Mouse (Mus musculus) retina, postnatal 1 day (tissue): Measurements from ENCODE around the gene Foxn3.

Experiments used
- DNase-seq: peaks from one replicate; pipeline ENCODE4 v3.0.0-alpha.2; 2012

Foxn3 gene

DNA sequence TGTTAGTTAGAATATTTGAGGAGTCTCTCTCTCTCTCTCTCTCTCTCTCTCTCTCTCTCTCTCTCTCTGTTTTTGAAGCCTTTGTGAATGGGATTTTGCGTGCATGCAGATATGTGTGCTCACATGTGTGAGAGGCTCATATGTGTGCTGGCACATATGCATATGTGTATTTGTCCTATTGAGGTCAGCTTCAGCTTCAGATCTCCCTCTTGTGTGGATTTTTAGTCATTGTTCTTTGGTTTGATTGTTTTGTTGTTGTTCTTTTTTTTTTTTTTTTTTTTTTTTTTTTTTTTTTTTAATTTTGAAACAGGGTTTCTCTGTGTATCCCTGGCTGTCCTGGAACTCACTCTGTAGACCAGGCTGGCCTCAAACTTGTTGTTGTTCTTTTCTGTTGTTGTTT is 100.5 kb downstream of the Foxn3 start:
- no peak for DNase-seq

DNA sequence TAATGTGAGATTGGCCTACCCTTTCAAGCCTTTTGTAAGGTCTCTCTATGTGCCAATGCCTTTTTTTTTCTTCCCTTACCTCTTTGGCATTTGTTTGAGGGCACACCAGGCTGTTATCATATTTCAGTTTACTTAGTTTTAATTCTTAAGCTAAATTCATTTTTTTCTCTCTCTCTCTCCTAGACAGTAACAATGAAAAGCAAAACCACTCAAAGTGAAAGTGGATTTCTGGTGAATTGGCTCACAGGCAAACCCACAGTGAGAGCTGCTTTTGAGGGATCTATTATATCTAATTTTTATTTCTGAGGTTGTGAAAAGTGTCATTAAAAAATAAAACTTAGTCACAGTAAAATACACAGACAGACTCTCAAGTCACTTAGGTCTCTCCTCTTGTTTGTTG is 101.1 kb downstream of the Foxn3 start:
- no peak for DNase-seq

DNA sequence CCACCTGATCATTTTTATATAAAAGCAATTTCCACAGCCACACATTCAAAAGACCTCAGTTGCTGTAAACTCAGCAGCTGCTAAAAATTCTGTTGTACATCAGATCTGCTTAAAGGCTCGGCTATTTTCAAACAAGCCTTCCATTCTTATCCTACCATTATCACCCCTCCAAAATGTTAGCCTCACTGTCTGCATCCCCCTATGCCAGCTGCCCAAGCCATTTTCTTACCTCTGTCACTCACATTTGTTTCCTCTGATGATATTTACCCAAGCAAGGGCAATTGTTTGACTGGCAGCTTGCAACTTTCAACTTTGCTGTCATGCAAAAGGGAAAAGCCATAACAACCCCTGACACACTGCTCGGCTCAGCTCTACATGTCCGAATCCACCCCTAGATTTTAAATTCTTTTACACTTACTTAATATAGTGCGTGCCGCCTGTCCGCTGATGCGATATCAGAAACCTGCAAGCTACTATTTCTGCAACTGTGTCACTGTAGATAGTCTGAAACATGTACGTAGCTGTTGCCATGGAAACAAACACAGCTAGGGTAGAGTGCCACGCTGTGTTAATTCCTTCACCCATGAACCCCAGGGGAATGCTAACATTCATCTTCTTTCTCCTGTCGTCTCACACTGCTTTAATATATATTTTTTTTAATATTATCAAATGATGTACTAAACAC is 105.7 kb downstream of the Foxn3 start:
- DNase-seq = peak; percentile 64

DNA sequence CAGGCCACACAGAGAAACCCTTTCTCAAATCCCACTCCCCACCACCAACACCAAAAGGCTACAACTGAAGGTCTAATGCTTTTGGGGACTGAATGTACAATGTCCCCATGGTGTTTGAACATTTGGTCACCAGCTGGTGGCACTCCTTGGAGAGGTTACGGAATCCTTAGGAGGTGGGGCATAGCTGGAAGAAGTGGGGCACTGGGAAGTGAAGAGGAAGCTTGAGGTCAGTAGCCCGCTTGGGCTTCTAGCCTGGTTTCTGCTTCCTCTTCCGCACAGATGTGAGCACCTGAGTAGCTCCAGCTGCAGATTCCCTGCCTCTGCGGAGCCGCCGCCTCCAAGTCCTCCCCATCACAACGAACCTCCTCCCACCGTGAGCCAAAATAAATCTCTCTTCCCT is 107.8 kb downstream of the Foxn3 start:
- no peak for DNase-seq

DNA sequence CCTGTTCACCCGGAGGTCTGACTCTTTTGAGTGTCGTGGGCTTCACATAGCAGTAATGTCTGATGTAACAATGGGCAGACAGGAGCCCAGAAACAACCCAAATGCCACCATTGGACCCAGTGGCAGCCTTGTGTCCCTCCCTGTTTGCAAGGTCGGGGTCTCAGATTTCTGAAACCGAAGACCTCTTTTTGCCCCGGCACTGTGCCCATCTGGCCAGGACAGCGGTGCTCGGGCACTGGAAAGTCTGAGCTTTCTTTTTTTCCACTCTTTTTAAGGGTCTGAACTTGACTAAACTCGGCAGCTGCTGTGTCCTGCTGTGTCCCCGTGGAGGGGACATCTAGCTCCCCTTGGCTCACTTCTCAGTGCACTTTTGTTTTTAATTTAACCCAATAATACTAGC is 109.0 kb downstream of the Foxn3 start:
- DNase-seq = no peak

DNA sequence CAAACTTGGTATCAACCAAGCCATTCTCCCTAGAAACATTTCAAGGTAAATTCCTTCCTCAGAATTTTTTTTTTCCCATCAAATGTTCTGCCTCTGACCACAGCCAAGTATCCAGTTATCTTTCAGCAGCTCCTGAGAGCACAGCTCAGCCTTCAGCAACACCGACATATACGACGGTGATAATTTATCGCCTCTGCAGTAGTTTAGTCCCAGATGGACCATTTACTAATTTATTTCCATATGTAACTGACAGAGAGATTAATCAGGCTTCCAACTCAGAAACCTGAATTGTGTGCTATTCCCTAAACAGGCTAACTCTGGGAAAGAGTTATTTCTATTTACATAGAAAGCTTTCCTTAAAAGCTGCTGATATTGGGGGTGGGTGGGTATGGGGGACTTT is 109.6 kb downstream of the Foxn3 start:
- no peak for DNase-seq

DNA sequence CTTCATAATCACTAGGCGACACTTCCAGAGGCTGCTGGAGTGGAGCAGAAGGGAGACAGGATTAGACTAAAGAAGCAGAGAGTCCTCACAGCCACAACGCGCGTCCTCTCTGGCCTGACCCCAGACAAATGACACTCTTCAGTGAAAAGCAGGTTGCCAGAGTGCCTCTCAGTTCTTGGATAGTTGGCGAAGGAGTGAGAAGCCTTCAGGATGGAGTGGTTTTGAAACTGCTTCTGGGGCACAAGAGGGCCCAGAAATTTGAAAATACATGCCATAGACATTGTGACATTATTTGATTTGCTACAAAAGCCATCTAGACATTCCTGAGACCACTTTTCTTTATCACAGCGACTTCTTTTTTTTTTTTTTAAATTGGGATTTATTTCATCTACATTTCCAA is 113.3 kb downstream of the Foxn3 start:
- no peak for DNase-seq

DNA sequence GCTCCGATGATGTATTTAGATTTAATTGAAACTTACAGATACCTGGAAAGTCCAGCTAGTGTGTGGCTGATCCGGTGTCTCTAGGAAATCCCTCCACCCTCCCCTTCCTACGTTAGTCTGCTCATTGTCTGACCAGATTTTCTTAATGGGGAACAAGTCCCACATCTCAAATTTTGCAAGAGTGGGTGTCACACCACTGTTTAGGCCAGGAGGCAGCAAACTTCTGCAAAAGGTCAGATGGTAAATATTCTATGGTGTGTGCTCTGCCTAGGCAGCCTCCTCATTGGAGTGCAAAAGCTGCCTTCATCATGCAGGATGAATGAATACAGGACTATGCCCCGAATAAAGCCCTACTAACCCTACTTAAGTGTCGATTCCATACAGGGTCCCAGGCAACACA is 115.6 kb downstream of the Foxn3 start:
- DNase-seq = no peak

DNA sequence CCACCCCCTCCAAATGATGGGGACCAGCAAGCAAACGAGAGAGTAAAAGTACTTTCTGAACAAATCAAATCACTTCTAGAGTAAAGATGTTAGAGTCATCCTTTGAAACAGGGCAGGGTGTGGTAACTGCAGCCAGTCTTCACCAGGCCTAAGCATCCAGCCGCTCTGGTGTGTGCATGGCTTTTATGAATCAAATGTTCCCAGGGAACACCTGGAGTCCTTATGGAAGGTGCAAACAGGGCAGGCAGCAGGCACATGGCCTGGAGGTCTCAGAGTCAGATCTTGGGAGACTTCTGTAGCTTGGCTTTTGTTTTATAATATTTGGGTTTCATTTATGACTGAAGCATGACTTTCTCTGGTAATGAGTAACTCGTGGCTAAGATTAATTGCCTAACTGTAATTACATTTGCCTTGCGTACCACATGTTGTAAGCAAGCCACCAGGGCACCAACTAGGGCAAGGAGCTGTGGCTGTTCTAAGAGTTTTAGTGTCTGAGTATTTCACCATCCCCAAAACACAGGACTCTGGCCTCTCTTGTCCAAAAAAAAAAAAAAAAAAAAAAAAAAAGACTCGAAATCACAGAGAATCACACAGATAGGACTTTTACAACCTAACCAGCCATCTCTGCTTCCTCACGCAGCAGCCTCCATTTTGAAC is 118.2 kb downstream of the Foxn3 start:
- no peak for DNase-seq

DNA sequence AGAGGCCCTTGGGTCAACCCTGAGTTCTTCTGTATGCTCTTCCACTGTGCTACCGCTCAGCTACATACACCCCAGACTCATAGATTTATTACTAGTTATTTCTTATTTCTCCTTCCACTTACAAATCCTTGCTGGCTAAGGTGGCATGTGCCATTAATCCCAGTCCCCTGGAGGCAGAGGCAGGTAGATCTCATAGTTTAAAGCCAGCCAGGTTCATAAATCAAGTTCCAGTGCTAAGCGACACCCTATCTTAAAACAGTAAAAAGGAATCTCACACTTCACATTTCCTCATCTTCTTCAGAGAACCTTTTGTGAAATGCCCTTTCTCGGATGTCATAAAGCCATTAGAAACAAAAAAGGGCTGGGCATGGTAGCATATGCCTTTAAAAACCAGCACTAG is 120.6 kb downstream of the Foxn3 start:
- DNase-seq = no peak

DNA sequence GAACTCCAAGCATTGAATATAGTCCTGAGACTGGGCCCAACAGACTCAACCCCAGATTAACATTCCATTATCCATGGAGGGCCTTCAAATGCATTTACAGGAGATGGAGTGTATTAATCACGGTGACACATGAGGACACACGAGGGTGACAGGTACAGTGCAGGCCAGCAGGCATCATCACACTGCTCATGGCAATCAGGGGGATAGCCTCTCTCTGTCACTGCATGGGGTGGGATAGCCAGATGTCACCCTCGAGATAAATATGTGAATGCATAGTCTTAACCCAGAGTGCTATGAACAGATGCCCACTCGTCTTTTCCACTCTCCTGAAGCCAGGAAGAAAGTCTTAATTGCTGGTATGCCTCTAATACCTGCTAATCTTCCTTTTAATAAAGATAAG is 122.4 kb downstream of the Foxn3 start:
- DNase-seq = peak; percentile 64

DNA sequence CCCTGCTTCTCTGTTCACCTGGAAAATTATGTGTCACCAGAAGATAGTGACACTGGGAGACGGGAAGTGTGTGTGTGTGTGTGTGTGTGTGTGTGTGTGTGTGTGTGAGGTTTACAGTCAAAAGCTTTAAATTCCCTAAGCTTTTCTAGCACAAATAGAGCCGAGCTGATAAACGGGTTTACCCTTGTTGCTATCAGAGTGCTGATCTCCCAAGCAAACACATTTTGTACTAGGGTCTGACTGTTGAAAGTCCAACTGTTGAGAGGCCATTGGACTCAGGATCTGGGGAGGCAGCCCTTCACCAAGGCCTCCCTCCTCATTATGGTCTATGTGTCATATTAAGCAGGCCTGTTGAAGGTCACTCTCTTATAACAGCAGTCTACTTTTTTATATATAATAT is 123.4 kb downstream of the Foxn3 start:
- no peak for DNase-seq

DNA sequence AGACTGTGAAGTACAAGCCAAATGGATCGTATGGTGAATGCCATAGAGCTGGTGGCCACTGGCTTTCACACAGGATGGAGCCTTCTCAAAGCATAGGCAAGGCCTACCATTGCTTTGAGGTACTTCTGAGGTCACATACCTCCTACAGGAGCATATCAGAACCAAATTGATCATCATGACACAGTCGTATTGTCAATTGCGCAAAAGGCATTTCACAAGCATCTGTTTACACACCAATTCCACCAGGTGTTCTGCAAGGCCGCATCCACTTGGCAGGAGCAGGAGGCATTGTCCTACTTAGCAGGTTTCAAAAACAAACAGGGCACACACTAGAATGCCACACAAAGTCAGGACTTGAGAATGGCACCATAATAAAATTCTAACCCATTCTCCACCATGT is 128.2 kb downstream of the Foxn3 start:
- no peak for DNase-seq

DNA sequence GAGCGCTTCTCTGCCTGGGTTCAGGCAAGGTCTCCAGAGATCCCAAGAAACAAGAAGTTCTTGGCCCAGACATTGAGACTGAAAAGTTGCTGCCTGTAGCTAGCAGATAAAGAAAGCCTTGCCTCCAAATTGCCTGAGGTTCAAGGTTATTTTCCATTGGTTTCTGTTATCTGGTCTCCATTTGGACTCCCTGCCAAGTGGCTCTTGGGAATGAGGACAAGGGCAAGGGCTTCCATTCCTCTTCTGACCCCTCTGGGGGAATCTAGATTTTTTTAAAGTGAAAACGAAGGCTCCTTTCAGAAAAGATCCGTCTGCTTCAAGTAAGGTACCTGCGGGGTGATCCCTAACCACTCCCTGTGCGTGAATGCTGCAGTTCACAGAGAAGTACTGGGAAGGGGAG is 130.0 kb downstream of the Foxn3 start:
- DNase-seq = no peak

DNA sequence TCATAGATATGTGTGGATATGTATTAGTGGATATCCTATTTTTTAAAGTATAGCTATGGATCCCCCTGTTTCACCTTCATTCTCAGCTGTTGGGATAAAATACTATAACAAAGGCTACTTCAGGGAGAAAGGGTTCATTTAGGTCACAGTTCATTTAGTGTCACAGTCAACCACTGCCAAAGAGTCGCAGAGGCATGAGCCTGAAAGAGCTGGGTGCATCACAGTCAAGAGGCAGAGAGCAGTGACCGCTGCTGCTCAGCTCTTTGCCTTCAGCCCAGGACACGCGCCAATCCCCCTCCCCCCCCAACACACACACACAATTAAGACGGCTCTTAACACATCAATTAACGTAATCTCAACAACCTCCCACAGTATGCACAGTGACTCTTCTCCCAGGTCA is 131.8 kb downstream of the Foxn3 start:
- DNase-seq = peak; percentile 13

DNA sequence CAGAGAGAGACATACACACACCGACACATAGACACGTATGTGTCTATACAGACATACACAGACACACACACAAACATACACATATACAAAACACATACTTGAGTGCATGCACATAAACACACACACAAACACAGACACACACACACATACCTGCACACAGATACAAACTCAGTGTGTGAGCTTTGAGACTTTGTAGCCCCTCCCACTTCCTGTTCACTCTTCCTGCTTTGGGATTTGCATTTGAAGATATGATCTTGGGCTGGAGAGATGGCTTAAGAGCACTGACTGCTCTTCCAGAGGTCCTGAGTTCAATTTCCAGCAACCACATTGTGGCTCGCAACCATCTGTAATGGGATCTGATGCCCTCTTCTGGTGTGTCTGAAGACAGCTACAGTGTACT is 132.4 kb downstream of the Foxn3 start:
- no peak for DNase-seq

DNA sequence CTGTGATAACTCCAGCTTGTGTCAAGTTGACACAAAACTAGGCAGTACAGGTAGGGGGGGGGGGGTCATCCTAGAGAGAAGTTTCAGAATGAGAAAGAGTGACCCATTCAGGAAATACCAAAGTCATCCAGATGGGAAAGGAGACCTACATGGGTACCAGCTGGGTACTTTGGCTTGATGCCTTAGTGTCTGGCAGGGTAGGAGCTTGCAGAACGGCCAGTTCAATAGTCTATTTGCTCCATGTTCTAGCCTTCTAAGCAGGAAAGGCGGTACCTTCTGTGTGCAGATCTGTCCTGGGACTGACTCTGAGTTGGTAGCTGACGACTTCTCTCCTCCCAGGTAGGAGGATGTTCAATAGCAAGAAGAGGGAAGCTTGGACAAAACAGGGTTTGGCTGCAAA is 134.3 kb downstream of the Foxn3 start:
- DNase-seq = no peak

DNA sequence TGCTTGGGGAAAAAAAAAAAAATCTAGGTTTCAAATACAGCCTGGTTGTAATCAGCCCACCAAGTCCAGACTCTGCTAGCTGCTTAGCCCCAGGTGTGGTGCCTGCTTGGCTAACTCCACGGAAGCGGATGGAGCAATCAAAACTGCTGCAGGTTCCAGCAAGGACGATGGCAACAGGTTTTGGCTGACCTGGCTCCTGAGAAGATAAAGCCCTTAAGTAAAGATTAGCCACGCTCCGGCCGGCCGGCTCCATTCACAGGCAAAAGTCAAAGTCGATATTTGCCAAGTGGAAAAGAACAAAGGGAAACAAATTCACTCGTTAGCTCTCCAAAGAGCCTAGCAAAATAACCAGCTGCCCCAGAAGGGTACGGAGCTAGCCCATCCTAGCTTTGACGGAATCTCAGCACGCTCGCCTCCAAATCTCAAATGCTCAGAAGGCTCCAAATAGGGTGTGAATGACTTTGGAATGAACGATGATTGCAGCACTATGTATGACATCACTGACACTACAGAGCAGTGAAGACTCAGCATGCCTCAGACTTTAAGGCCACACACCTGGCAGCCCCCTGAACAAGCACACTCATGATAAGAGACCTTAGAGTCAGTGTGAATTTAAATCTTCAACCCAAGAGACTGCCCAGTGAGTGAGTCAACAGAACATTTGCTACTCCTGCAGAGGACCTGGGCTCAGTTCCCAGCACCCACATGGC is 137.0 kb downstream of the Foxn3 start:
- peak; percentile 28 for DNase-seq

DNA sequence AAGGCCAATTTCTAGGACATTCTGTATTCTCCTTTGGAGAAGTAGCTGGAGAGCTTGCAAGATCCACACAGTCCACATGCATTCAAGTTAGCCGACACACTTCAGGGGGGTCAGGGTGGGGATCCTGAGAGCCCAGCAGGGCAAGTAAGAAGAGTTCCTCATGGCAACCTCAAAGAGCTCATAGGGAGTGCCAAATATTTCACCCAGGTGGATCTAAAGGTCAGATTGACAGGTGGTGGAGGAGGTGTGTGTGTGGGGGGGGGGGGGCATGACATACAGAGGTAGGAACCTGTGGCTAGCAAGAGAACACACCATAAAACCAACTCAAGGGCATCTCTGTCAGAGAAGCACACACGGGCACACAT is 144.0 kb downstream of the Foxn3 start:
- DNase-seq = no peak

DNA sequence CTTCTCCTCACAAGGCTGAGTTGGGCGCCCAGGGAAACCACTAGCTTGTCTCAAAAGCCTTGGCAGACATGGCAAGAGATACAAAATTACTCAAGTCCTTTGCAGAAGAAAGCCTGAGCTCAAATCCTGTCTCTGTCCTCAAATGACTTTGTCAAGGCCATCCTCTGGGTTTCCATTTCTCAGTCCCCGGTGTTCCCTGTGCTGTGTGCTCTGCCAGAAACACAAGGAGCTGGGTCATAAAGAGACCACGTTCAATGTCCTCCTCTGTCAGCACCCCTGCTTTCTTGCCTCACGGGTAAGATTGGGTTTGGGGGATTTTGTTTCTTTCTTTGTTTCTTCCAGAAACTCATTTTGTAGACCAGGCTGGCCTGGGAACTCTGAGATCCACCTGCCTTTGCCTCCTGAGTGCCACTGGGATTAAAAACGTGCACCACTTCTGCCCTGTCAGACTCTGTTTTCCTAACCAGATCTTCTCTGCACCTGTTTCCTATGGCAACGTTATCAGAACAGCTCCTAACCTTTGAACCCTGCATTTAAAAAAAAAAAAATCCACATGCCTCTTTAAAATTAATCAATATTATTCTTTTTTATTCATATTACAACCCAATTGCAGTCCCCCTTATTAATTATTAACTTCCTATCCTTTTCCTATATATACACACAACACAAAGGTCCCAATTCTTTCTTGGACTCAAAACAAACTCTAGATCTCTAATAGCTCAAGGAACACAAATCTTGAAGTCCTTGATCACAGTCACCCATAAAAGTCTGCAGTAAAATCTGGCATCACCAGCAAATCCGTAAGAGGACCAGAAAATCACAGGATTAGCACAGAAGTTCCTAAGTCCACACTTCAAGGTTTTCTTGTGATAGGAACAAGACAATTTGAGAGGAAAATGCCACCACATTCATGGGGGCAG is 144.6 kb downstream of the Foxn3 start:
- no peak for DNase-seq

DNA sequence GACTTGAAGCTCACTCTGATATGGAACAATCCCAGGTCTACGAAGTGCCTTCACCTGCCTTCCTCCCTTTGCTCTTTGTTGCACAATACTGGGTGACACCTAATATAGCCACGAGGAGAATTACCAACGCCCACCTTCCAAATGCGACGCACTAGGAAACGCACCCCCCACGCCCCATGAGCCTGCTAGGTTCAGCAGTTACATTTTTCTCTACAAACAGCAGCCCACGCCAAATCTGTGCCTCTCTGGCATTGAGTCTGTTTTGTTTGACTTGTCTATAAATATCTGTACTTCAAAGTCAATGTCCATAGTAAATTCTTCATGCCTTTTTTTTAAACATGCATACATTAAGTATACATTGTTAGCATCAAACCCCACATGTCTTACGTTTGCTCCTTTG is 145.5 kb downstream of the Foxn3 start:
- DNase-seq = no peak

DNA sequence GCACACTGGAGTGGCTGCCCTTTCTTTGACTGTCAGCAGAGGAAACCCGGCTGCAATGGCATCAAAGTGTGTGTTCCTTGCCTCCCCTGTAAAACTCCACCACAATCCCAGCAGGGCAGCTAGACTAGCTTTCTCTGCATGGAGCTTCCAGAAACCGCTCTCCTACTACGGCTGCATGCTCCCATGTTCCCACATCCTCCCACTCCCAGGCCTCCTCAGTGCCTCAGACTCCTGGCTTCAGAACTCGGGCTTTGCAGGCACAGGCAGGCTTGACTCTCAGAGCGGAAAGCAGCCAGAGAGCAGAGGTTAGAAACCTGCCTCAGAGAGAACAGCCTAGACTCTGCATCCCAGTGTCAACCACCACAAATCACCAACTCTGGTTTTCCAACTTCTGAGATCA is 147.8 kb downstream of the Foxn3 start:
- no peak for DNase-seq

DNA sequence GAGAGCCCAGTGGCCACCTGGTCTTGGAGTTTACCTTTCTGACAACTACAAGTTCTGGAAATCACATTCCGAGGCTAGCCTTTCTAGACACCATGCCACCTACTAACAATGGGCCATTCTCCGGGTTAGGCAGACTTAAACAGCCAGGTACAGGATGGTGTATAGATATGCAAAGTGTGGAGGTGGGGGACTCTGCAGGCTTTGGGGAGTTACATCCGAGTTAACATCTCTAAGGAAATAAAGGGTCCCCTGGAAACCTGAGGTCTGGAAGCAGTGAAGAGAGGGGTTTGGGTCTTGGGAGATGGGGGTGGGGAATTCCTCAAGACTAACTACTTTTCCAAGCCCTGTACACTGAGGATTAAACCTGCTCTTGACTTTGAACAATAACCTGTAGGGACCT is 150.9 kb downstream of the Foxn3 start:
- DNase-seq = no peak
